In genomic region chr6:73271546-73272091, GRCm38 (mm10) we compare ENCODE assay signal across 24 mouse cellular contexts. TPM values are rescaled to one million over a fixed set of nuclear protein-coding genes. Genes with fewer than 3 reads are reported as not detected.
DNase-seq lines count a peak whose midpoint lies in the region; ATAC-seq and TF ChIP-seq lines count a peak whose summit lies in the region.
"Had no signal": no experiment of that assay in that cellular context is flagged by ENCODE, and none has a peak within 500 bp of the region (broad histone marks: within the 10 kb centered on the region; RNA-seq: fewer than 3 reads in every experiment).

No protein-coding gene starts in this region.

- no peak overlapping the region for H3K9ac ChIP-seq in ES-Bruce4 (ENCODE audit: low read depth, poor library complexity, severe bottlenecking)
- H3K9ac ChIP-seq in lung, embryonic 16.5 days (ENCODE audit: low read length) = no peak overlapping the region
- H3K9ac ChIP-seq: embryonic facial prominence, embryonic 15.5 days; hindbrain, embryonic 12.5 days; kidney, embryonic 15.5 days; liver, embryonic 13.5 days; lung, embryonic 15.5 days had no signal

- H3K27ac ChIP-seq in ES-Bruce4 (ENCODE audit: insufficient read depth, low read length) = no peak overlapping the region
- H3K27ac ChIP-seq in lung, embryonic 16.5 days (ENCODE audit: low read length) = no peak overlapping the region
- H3K27ac ChIP-seq: embryonic facial prominence, embryonic 15.5 days; heart, adult 2 months; hindbrain, embryonic 12.5 days; kidney, embryonic 15.5 days; left cerebral cortex, adult 2 months; liver, embryonic 13.5 days; lung, embryonic 15.5 days had no signal

- TF ChIP-seq POLR2A in ES-Bruce4 (IDR thresholded peaks at IDR 0.05; ENCODE audit: insufficient read depth, low read length) = no peak

- no peaks in the 10 kb centered on the region for H3K4me1 ChIP-seq in ES-Bruce4 (ENCODE audit: control insufficient read depth, insufficient read depth, low read length)
- H3K4me1 ChIP-seq in lung, embryonic 16.5 days (replicated peaks; ENCODE audit: control insufficient read depth, insufficient read depth, low read length) = no peaks in the 10 kb centered on the region
- H3K4me1 ChIP-seq: embryonic facial prominence, embryonic 15.5 days; hindbrain, embryonic 12.5 days; kidney, embryonic 15.5 days; liver, embryonic 13.5 days; lung, embryonic 15.5 days had no signal

- WGBS in lung, embryonic 16.5 days = 67% methylated on average over 3 of the region's 3 CpGs

- no peaks in the 10 kb centered on the region for H3K27me3 ChIP-seq in ES-Bruce4 (ENCODE audit: control insufficient read depth, insufficient read depth, low read length, poor library complexity, severe bottlenecking)
- H3K27me3 ChIP-seq in lung, embryonic 16.5 days (ENCODE audit: control insufficient read depth, insufficient read depth, low read depth, low read length) = no peaks in the 10 kb centered on the region
- H3K27me3 ChIP-seq: embryonic facial prominence, embryonic 15.5 days; hindbrain, embryonic 12.5 days; kidney, embryonic 15.5 days; liver, embryonic 13.5 days; lung, embryonic 15.5 days had no signal

- H3K4me3 ChIP-seq in ES-Bruce4 (ENCODE audit: low read depth, low read length) = no peak overlapping the region
- no peak overlapping the region for H3K4me3 ChIP-seq in lung, embryonic 16.5 days (ENCODE audit: low read length)
- H3K4me3 ChIP-seq: embryonic facial prominence, embryonic 15.5 days; heart, adult 2 months; hindbrain, embryonic 12.5 days; kidney, embryonic 15.5 days; left cerebral cortex, adult 2 months; liver, embryonic 13.5 days; lung, embryonic 15.5 days had no signal

- no peaks in the 10 kb centered on the region for H3K9me3 ChIP-seq in ES-Bruce4 (replicated peaks; ENCODE audit: control insufficient read depth, insufficient read depth, low read length, poor library complexity, severe bottlenecking)
- no peaks in the 10 kb centered on the region for H3K9me3 ChIP-seq in lung, embryonic 16.5 days (ENCODE audit: control insufficient read depth, low read length)
- H3K9me3 ChIP-seq: embryonic facial prominence, embryonic 15.5 days; hindbrain, embryonic 12.5 days; kidney, embryonic 15.5 days; liver, embryonic 13.5 days; lung, embryonic 15.5 days had no signal

- ATAC-seq in lung, embryonic 16.5 days (ENCODE audit: low read depth) = peak; percentile 85
- ATAC-seq: forebrain, embryonic 16.5 days had no signal

- no peak for TF ChIP-seq CTCF in ES-Bruce4 (IDR thresholded peaks at IDR 0.05; ENCODE audit: low read depth, low read length)

- no peak overlapping the region for H3K4me2 ChIP-seq in lung, embryonic 16.5 days (ENCODE audit: low read depth, low read length)
- H3K4me2 ChIP-seq: embryonic facial prominence, embryonic 15.5 days; hindbrain, embryonic 12.5 days; kidney, embryonic 15.5 days; liver, embryonic 13.5 days; lung, embryonic 15.5 days had no signal

- peak; percentile 55; the same call in 1 of the 2 replicates for TF ChIP-seq EP300 in ES-Bruce4 (IDR thresholded peaks at IDR 0.05; ENCODE audit: insufficient read depth, low read depth, low read length)

- peaks cover 17% of the 10 kb centered on the region for H3K36me3 ChIP-seq in ES-Bruce4 (ENCODE audit: control insufficient read depth, insufficient read depth, low read length, poor library complexity, severe bottlenecking)
- peaks cover 38% of the 10 kb centered on the region for H3K36me3 ChIP-seq in lung, embryonic 16.5 days (ENCODE audit: control insufficient read depth, insufficient read depth, low read length)

- DNase-seq in adrenal gland, adult (ENCODE audit: inconsistent age in 2 of 2, low spot score in 1 of 2) = peak; percentile 13 to 63
- no peak for DNase-seq in adrenal gland, postnatal 36 days
- peak; percentile 30 to 77 for DNase-seq in lung, postnatal 4 days
- no peak for DNase-seq in gastrocnemius, postnatal 4 days (ENCODE audit: low spot score in 2 of 2)
- no peak for DNase-seq in layer of hippocampus, postnatal 10 days (ENCODE audit: low spot score in 2 of 2)
- DNase-seq: cerebellum, adult 9-10 months; gastrocnemius, postnatal 14 days; heart, adult 2 months; kidney, adult 11 months; layer of hippocampus, adult 9-11 months; liver, embryonic 13.5 days; midbrain, embryonic 14.5 days; right cerebral cortex, adult 18-20 months; right cerebral cortex, postnatal 4 days; thymus, adult 18-20 months had no signal

RNA-seq across cellular contexts. Expression of gene Suclg1, which starts 23.4 kb away (rescaled TPM):
- 100 to 1,000 TPM; 335 to 349 TPM for total RNA-seq in adrenal gland, postnatal 36 days (2021)
- polyA plus RNA-seq in ES-Bruce4 (2011; ENCODE audit: insufficient read depth, insufficient read length, low read depth, missing spikeins) = 122 and 131 TPM in 2 replicates
- polyA plus RNA-seq in lung, embryonic 16.5 days (2015; fragmentation: Nextera tagmentation; extraction: Ambion mirVana) = 148 and 151 TPM in 2 replicates
- 100 to 1,000 TPM; 312 to 315 TPM for total RNA-seq in gastrocnemius, postnatal 4 days (2021)
- 100 to 1,000 TPM; 109 to 114 TPM for total RNA-seq in layer of hippocampus, postnatal 10 days (2021)

RNA-seq across cellular contexts. Expression of gene Dnah6, which starts 50.2 kb away (rescaled TPM):
- under 1 TPM; 0.03 to 0.07 TPM for total RNA-seq in adrenal gland, postnatal 36 days (2021)
- not detected in 2 replicates for polyA plus RNA-seq in ES-Bruce4 (2011; ENCODE audit: insufficient read depth, insufficient read length, low read depth, missing spikeins)
- polyA plus RNA-seq in lung, embryonic 16.5 days (2015; fragmentation: Nextera tagmentation; extraction: Ambion mirVana) = 0.54 and 0.78 TPM in 2 replicates
- total RNA-seq in gastrocnemius, postnatal 4 days (2021) = under 1 TPM; 0.10 to 0.12 TPM
- 1 to 10 TPM; 1.8 to 2.4 TPM for total RNA-seq in layer of hippocampus, postnatal 10 days (2021)
- total RNA-seq: megakaryocyte-erythroid progenitor cell, adult 5-6 weeks had no signal

Comparison
In these comparisons a context has a peak if more than half of its experiments do, and no peak if none do; other contexts are left out.
1. DNase-seq: peak in adrenal gland, adult (2 of 2) and lung, postnatal 4 days (2 of 2); none in adrenal gland, postnatal 36 days (0 of 2), gastrocnemius, postnatal 4 days (0 of 2) and layer of hippocampus, postnatal 10 days (0 of 2).